Mouse (Mus musculus): Measurements from ENCODE around the gene Slc38a4.

Slc38a4 gene

GRCm38 (mm10) chr15:97031886-97032285 lies 23.9 kb downstream of the Slc38a4 start:
- TF ChIP-seq GATA4 (IDR thresholded peaks at IDR 0.05; ENCODE audit: insufficient replicate concordance, low read length): no peak

GRCm38 (mm10) chr15:97030984-97031492 lies 24.7 kb downstream of the Slc38a4 start:
- peak; percentile 51; the same call in 1 of the 2 replicates for TF ChIP-seq GATA4 (IDR thresholded peaks at IDR 0.05; ENCODE audit: insufficient replicate concordance, low read length)

- TF ChIP-seq GATA4 (IDR thresholded peaks at IDR 0.05; ENCODE audit: insufficient replicate concordance, low read length): no peak
Measured at GRCm38 (mm10) chr15:97030136-97030535, 25.6 kb downstream of the Slc38a4 start.

- no peak for TF ChIP-seq GATA4 (IDR thresholded peaks at IDR 0.05; ENCODE audit: insufficient replicate concordance, low read length)
Measured at GRCm38 (mm10) chr15:97029064-97029791, 26.5 kb downstream of the Slc38a4 start.

- TF ChIP-seq GATA4 (IDR thresholded peaks at IDR 0.05; ENCODE audit: insufficient replicate concordance, low read length): no peak
Measured at GRCm38 (mm10) chr15:97028651-97029050, 27.1 kb downstream of the Slc38a4 start.

GRCm38 (mm10) chr15:97028046-97028634 lies 27.6 kb downstream of the Slc38a4 start:
- TF ChIP-seq GATA4 (IDR thresholded peaks at IDR 0.05; ENCODE audit: insufficient replicate concordance, low read length): no peak

- TF ChIP-seq GATA4 (IDR thresholded peaks at IDR 0.05; ENCODE audit: insufficient replicate concordance, low read length): no peak
Measured at GRCm38 (mm10) chr15:97026670-97027069, 29.1 kb downstream of the Slc38a4 start.

- no peak for TF ChIP-seq GATA4 (IDR thresholded peaks at IDR 0.05; ENCODE audit: insufficient replicate concordance, low read length)
Measured at GRCm38 (mm10) chr15:97022764-97023163, 33.0 kb downstream of the Slc38a4 start.

- no peak for TF ChIP-seq GATA4 (IDR thresholded peaks at IDR 0.05; ENCODE audit: insufficient replicate concordance, low read length)
Measured at GRCm38 (mm10) chr15:97022213-97022612, 33.5 kb downstream of the Slc38a4 start.

- TF ChIP-seq GATA4 (IDR thresholded peaks at IDR 0.05; ENCODE audit: insufficient replicate concordance, low read length): no peak
Measured at GRCm38 (mm10) chr15:97020221-97020620, 35.5 kb downstream of the Slc38a4 start.

GRCm38 (mm10) chr15:97019323-97019722 lies 36.4 kb downstream of the Slc38a4 start:
- peak; percentile 43; the same call in 1 of the 2 replicates for TF ChIP-seq GATA4 (IDR thresholded peaks at IDR 0.05; ENCODE audit: insufficient replicate concordance, low read length)

GRCm38 (mm10) chr15:97017195-97017594 lies 38.6 kb downstream of the Slc38a4 start:
- TF ChIP-seq GATA4 (IDR thresholded peaks at IDR 0.05; ENCODE audit: insufficient replicate concordance, low read length): no peak

- no peak for TF ChIP-seq GATA4 (IDR thresholded peaks at IDR 0.05; ENCODE audit: insufficient replicate concordance, low read length)
Measured at GRCm38 (mm10) chr15:97015036-97015596, 40.6 kb downstream of the Slc38a4 start.

- no peak for TF ChIP-seq GATA4 (IDR thresholded peaks at IDR 0.05; ENCODE audit: insufficient replicate concordance, low read length)
Measured at GRCm38 (mm10) chr15:97011599-97012372, 44.0 kb downstream of the Slc38a4 start.

- no peak for TF ChIP-seq GATA4 (IDR thresholded peaks at IDR 0.05; ENCODE audit: insufficient replicate concordance, low read length)
Measured at GRCm38 (mm10) chr15:97009271-97009670, 46.5 kb downstream of the Slc38a4 start.
